Mouse (Mus musculus) heart, embryonic 11.5 days (tissue): ENCODE data around the gene Umodl1. TPM values are rescaled to one million over a fixed set of nuclear protein-coding genes. Genes with fewer than 3 reads are reported as not detected.

Source experiments
- ATAC-seq: fragments of 200-750 bp; cut with Nextera tagmentation; replicated peaks from 2 replicates; pipeline ENCODE4 v1.8.0; 2017; ENCODE audit warnings: moderate library complexity; ENCODE audit not compliant: insufficient number of reproducible peaks, low FRiP score, low TSS enrichment
- H3K27ac ChIP-seq: fragments of 300-500 bp; sonication (generic); 2 replicates; pipeline ENCODE4 v1.5.1; 2014; ENCODE audit warnings: mild to moderate bottlenecking, low read depth, low read length
- H3K27me3 ChIP-seq: fragments of 300-500 bp; sonication (generic); 2 replicates; pipeline ENCODE4 v1.6.1; 2014; ENCODE audit warnings: mild to moderate bottlenecking, low read length, mixed read lengths; ENCODE audit not compliant: control insufficient read depth, insufficient read depth
- H3K36me3 ChIP-seq: fragments of 300-500 bp; sonication (generic); 2 replicates; pipeline ENCODE4 v1.6.1; 2014; ENCODE audit warnings: mild to moderate bottlenecking, low read length, moderate library complexity, mixed read lengths; ENCODE audit not compliant: control insufficient read depth, insufficient read depth
- H3K4me1 ChIP-seq: fragments of 300-500 bp; sonication (generic); 2 replicates; pipeline ENCODE4 v1.6.1; 2014; ENCODE audit warnings: low read length; ENCODE audit not compliant: control insufficient read depth, insufficient read depth
- H3K4me2 ChIP-seq: fragments of 300-500 bp; sonication (generic); 2 replicates; pipeline ENCODE4 v1.6.1; 2014; ENCODE audit warnings: mild to moderate bottlenecking, moderate library complexity
- H3K4me3 ChIP-seq: fragments of 300-500 bp; sonication (generic); 2 replicates; pipeline ENCODE4 v1.5.1; 2014; ENCODE audit warnings: low read depth, low read length
- H3K9ac ChIP-seq: fragments of 300-500 bp; sonication (generic); 2 replicates; pipeline ENCODE4 v1.6.1; 2014; ENCODE audit warnings: mild to moderate bottlenecking, low read depth, low read length, moderate library complexity
- H3K9me3 ChIP-seq: fragments of 300-500 bp; sonication (generic); replicated peaks from 2 replicates; pipeline ENCODE4 v1.6.1; 2016; ENCODE audit warnings: low read length; ENCODE audit not compliant: control insufficient read depth
- WGBS: fragments of 180-500 bp; shearing (Covaris S2); extraction: QIAGEN DNeasy Blood & Tissue Kit; methylation state at CpG from one replicate; pipeline ENCODE4 v1.1.7; 2014; ENCODE audit not compliant: insufficient replicate concordance; 5-methylcytosine and 5-hydroxymethylcytosine counted together
- polyA plus RNA-seq: library from polyadenylated mRNA; unstranded; fragments of >200 nt; fragmentation: Nextera tagmentation; extraction: Ambion mirVana; gene quantifications from 2 replicates; pipeline ENCODE4 v1.2.1, GENCODE M21; 2014

Umodl1 gene
- not detected in 2 replicates for polyA plus RNA-seq

GRCm38 (mm10) chr17:30954340-30954739 lies at the start of gene Umodl1:
Gene Umodl1, plus strand, starts transcription at chr17:30954640.
- H3K9me3 ChIP-seq: no peaks in the 10 kb centered on the region
- H3K4me3 ChIP-seq: no peak within 1 kb of the TSS
- 40% methylated on average over 10 of the region's 10 CpGs for WGBS
- no peak within 1 kb of the TSS for H3K27ac ChIP-seq
- no peak within 1 kb of the TSS for H3K9ac ChIP-seq
- peaks cover 4% of the 10 kb centered on the region; the same call in 1 of the 2 replicates for H3K27me3 ChIP-seq
- ATAC-seq: no peak
- no peak within 1 kb of the TSS for H3K4me2 ChIP-seq
- no peaks in the 10 kb centered on the region for H3K36me3 ChIP-seq
- H3K4me1 ChIP-seq: no peaks in the 10 kb centered on the region

GRCm38 (mm10) chr17:30907577-30907976 lies 46.9 kb upstream of the Umodl1 start:
- ATAC-seq: no peak
- Histone ChIP-seq H3K4me1 (no peaks in the 10 kb centered on the region), H3K4me2 (no peak overlapping the region), H3K36me3 (no peaks in the 10 kb centered on the region), H3K4me3 (no peak overlapping the region), H3K9ac (no peak overlapping the region), H3K9me3 (no peaks in the 10 kb centered on the region), H3K27me3 (peaks cover 12% of the 10 kb centered on the region), H3K27ac (no peak overlapping the region)
- WGBS: 42% methylated on average over 4 of the region's 4 CpGs

- WGBS: 69% methylated on average over 27 of the region's 27 CpGs
Measured at GRCm38 (mm10) chr17:30910866-30911731, 43.3 kb upstream of the Umodl1 start.

GRCm38 (mm10) chr17:30911732-30912088 lies 42.7 kb upstream of the Umodl1 start:
- no peaks in the 10 kb centered on the region for H3K4me1 ChIP-seq
- no peak overlapping the region for H3K9ac ChIP-seq
- WGBS: 39% methylated on average over 8 of the region's 8 CpGs
- H3K27me3 ChIP-seq: no peaks in the 10 kb centered on the region
- no peak overlapping the region for H3K27ac ChIP-seq
- H3K4me2 ChIP-seq: no peak overlapping the region
- ATAC-seq: no peak
- no peaks in the 10 kb centered on the region for H3K36me3 ChIP-seq
- no peak overlapping the region for H3K4me3 ChIP-seq
- no peaks in the 10 kb centered on the region for H3K9me3 ChIP-seq

More at GRCm38 (mm10) chr17:30910866-30911731, 43.3 kb upstream of the Umodl1 start:
- Histone ChIP-seq H3K4me1 (no peaks in the 10 kb centered on the region), H3K9ac (no peak overlapping the region), H3K9me3 (no peaks in the 10 kb centered on the region), H3K4me3 (no peak overlapping the region), H3K4me2 (no peak overlapping the region), H3K27me3 (no peaks in the 10 kb centered on the region), H3K36me3 (no peaks in the 10 kb centered on the region), H3K27ac (no peak overlapping the region)
- ATAC-seq: no peak

- no peak overlapping the region for H3K27ac ChIP-seq
- H3K9ac ChIP-seq: no peak overlapping the region
- no peaks in the 10 kb centered on the region for H3K9me3 ChIP-seq
- H3K27me3 ChIP-seq: no peaks in the 10 kb centered on the region
- ATAC-seq: no peak
- no peak overlapping the region for H3K4me3 ChIP-seq
- H3K4me2 ChIP-seq: no peak overlapping the region
- H3K4me1 ChIP-seq: no peaks in the 10 kb centered on the region
- WGBS: 73% methylated on average over 5 of the region's 5 CpGs
- no peaks in the 10 kb centered on the region for H3K36me3 ChIP-seq
Measured at GRCm38 (mm10) chr17:30912536-30912935, 41.9 kb upstream of the Umodl1 start.

GRCm38 (mm10) chr17:30914264-30914663 lies 40.2 kb upstream of the Umodl1 start:
- H3K4me3 ChIP-seq: no peak overlapping the region
- H3K27me3 ChIP-seq: no peaks in the 10 kb centered on the region
- no peaks in the 10 kb centered on the region for H3K36me3 ChIP-seq
- no peaks in the 10 kb centered on the region for H3K9me3 ChIP-seq
- no peaks in the 10 kb centered on the region for H3K4me1 ChIP-seq
- H3K9ac ChIP-seq: no peak overlapping the region
- H3K27ac ChIP-seq: no peak overlapping the region
- no peak overlapping the region for H3K4me2 ChIP-seq
- no peak for ATAC-seq

GRCm38 (mm10) chr17:30923566-30923965 lies 30.9 kb upstream of the Umodl1 start:
- Histone ChIP-seq H3K9me3 (no peaks in the 10 kb centered on the region), H3K27me3 (no peaks in the 10 kb centered on the region), H3K4me2 (no peak overlapping the region), H3K9ac (no peak overlapping the region), H3K27ac (no peak overlapping the region), H3K4me3 (no peak overlapping the region), H3K4me1 (no peaks in the 10 kb centered on the region), H3K36me3 (no peaks in the 10 kb centered on the region)
- WGBS: 59% methylated on average over 4 of the region's 4 CpGs
- no peak for ATAC-seq

GRCm38 (mm10) chr17:30930827-30931226 lies 23.6 kb upstream of the Umodl1 start:
- Histone ChIP-seq H3K4me2 (no peak overlapping the region), H3K4me1 (no peaks in the 10 kb centered on the region), H3K27ac (no peak overlapping the region), H3K9ac (no peak overlapping the region), H3K27me3 (no peaks in the 10 kb centered on the region), H3K4me3 (no peak overlapping the region), H3K9me3 (no peaks in the 10 kb centered on the region), H3K36me3 (no peaks in the 10 kb centered on the region)
- WGBS: 81% methylated on average over 7 of the region's 7 CpGs
- ATAC-seq: no peak

GRCm38 (mm10) chr17:30932836-30933235 lies 21.6 kb upstream of the Umodl1 start:
- no peaks in the 10 kb centered on the region for H3K27me3 ChIP-seq
- H3K9ac ChIP-seq: no peak overlapping the region
- no peak overlapping the region for H3K4me2 ChIP-seq
- peaks cover under 1% of the 10 kb centered on the region; the same call in 1 of the 2 replicates for H3K4me1 ChIP-seq
- H3K9me3 ChIP-seq: no peaks in the 10 kb centered on the region
- ATAC-seq: no peak
- H3K27ac ChIP-seq: no peak overlapping the region
- no peaks in the 10 kb centered on the region for H3K36me3 ChIP-seq
- 83% methylated on average over 5 of the region's 5 CpGs for WGBS
- H3K4me3 ChIP-seq: no peak overlapping the region
